In genomic region chr2:145368701-145369100, GRCm38 (mm10) we compare ENCODE assay signal across 15 mouse cellular contexts.
DNase-seq lines count a peak whose midpoint lies in the region; ATAC-seq lines count a peak whose summit lies in the region.
"Had no signal": no experiment of that assay in that cellular context is flagged by ENCODE, and none has a peak within 500 bp of the region (broad histone marks: within the 10 kb centered on the region; RNA-seq: fewer than 3 reads in every experiment).

No protein-coding gene starts in this region.

- ATAC-seq in cerebellum, adult (ENCODE audit: insufficient number of reproducible peaks, low FRiP score, low TSS enrichment): peak; percentile 87
- ATAC-seq: CD4-positive, CD25-positive, alpha-beta regulatory T cell, adult 4 months; forebrain, embryonic 15.5 days; intestine, embryonic 16.5 days had no signal

- no peak for DNase-seq in cerebellum, postnatal 4 days (ENCODE audit: low spot score in 2 of 2)
- DNase-seq in cerebellum, adult 11-12 months: peak; percentile 77
- DNase-seq in cerebellum, adult 9-10 months: peak; percentile 79
- DNase-seq in cerebellum, postnatal 25 days: peak; percentile 64 to 71
- no peak for DNase-seq in embryo, embryonic 10.5 days (ENCODE audit: low spot score)
- no peak for DNase-seq in thymus, postnatal 36 days
- DNase-seq in layer of hippocampus, adult 8-10 months (ENCODE audit: low spot score in 2 of 2): no peak
- DNase-seq: adrenal gland, adult 8-10 months; B cell, adult 2 months; heart, adult 2 months; kidney, adult 2 months had no signal

Comparison
In these comparisons a context has a peak if more than half of its experiments do, and no peak if none do; other contexts are left out.
1. DNase-seq: peak in cerebellum, adult 11-12 months (single experiment), cerebellum, adult 9-10 months (single experiment) and cerebellum, postnatal 25 days (2 of 2); none in cerebellum, postnatal 4 days (0 of 2), embryo, embryonic 10.5 days (single experiment), thymus, postnatal 36 days (0 of 2) and layer of hippocampus, adult 8-10 months (0 of 2).